Mouse (Mus musculus): ENCODE data around the gene Gm5797. TPM values are rescaled to one million over a fixed set of nuclear protein-coding genes. Genes with fewer than 3 reads are reported as not detected.
"Not testable (repeated sequence)": the region's sequence is repeated elsewhere in the genome, so short reads cannot be mapped to it uniquely, and the experiment has no call there.

The Gm5797 gene
- total RNA-seq (2014; rRNA removed) (not detected in 2 replicates), polyA plus RNA-seq (2015; fragmentation: Nextera tagmentation; extraction: Ambion mirVana) (not detected in 2 replicates)

- not testable (repeated sequence) for H3K27me3 ChIP-seq (ENCODE audit: insufficient read depth, low read length); H3K4me2 ChIP-seq (ENCODE audit: low read depth, low read length, poor library complexity, severe bottlenecking); H3K36me3 ChIP-seq (ENCODE audit: insufficient read depth, low read length); H3K27ac ChIP-seq (ENCODE audit: low read depth, low read length); H3K9me3 ChIP-seq (ENCODE audit: low read length); DNase-seq (ENCODE audit: low spot score); H3K4me3 ChIP-seq (ENCODE audit: low read depth, low read length); H3K9ac ChIP-seq (replicated peaks; ENCODE audit: low read length, poor library complexity, severe bottlenecking); H3K4me1 ChIP-seq (ENCODE audit: insufficient read depth, low read length); ATAC-seq (ENCODE audit: low FRiP score)
- no CpG with 5 or more reads among the region's 1 CpGs for WGBS
These were observed at the start of gene Gm5797 for GRCm38 (mm10) chr14:7332295-7332694. TSS of gene Gm5797 (minus strand) at chr14:7332395.

DNA sequence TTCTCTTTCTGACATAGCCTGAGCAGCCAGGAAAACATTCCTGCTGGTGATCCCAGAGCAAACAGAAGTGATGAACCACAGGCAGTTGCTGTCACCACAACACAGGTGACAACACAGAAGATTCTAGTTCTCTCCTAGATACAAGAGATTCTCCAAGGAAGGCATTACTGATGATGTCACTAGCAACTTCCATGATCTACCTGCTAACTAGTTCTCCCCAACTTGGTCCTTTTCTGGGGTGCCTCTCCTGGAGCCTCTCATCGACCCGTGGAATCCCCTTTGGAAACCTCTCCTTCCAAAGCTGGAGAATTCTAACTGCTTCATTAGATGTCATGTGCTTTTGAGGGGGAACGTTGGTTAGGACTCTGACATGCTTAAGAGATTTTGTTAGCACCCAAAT is 32.8 kb upstream of the Gm5797 start, which contains the start of gene Gm8374:
Gene Gm8374, minus strand, starts transcription at position 101 of the 400 bp plus-strand sequence.
- not testable (repeated sequence) for H3K27me3 ChIP-seq (ENCODE audit: insufficient read depth, low read length); H3K9ac ChIP-seq (replicated peaks; ENCODE audit: low read length, poor library complexity, severe bottlenecking); H3K36me3 ChIP-seq (ENCODE audit: insufficient read depth, low read length); ATAC-seq (ENCODE audit: low FRiP score); H3K9me3 ChIP-seq (ENCODE audit: low read length); H3K4me2 ChIP-seq (ENCODE audit: low read depth, low read length, poor library complexity, severe bottlenecking); DNase-seq (ENCODE audit: low spot score); H3K4me1 ChIP-seq (ENCODE audit: insufficient read depth, low read length); H3K27ac ChIP-seq (ENCODE audit: low read depth, low read length); H3K4me3 ChIP-seq (ENCODE audit: low read depth, low read length)
- 83% methylated on average over 3 of the region's 3 CpGs for WGBS

- peak overlapping the region; percentile 61 for H3K9ac ChIP-seq (replicated peaks; ENCODE audit: low read length, poor library complexity, severe bottlenecking)
- TF ChIP-seq CTCF (IDR thresholded peaks at IDR 0.05): peak; percentile 46
- H3K27ac ChIP-seq (ENCODE audit: low read depth, low read length): peak overlapping the region; percentile 62; the same call in 1 of the 2 replicates
- 0% methylated on average over 10 of the region's 19 CpGs for WGBS
- not testable (repeated sequence) for H3K9me3 ChIP-seq (ENCODE audit: low read length); H3K36me3 ChIP-seq (ENCODE audit: insufficient read depth, low read length); ATAC-seq (ENCODE audit: low FRiP score); H3K27me3 ChIP-seq (ENCODE audit: insufficient read depth, low read length); H3K4me1 ChIP-seq (ENCODE audit: insufficient read depth, low read length)
- peak overlapping the region; percentile 50 for H3K4me3 ChIP-seq (ENCODE audit: low read depth, low read length)
- DNase-seq (ENCODE audit: low spot score): peak; percentile 49
- peak overlapping the region; percentile 45; the same call in 1 of the 2 replicates for H3K4me2 ChIP-seq (ENCODE audit: low read depth, low read length, poor library complexity, severe bottlenecking)
These were observed 17.1 kb downstream of the Gm5797 start for GRCm38 (mm10) chr14:7315093-7315492.

GRCm38 (mm10) chr14:7314661-7315060 is 17.5 kb downstream of the Gm5797 start, which contains the start of gene Gm3739:
TSS of gene Gm3739 (minus strand) at chr14:7315049.
- 0% methylated on average over 1 of the region's 35 CpGs for WGBS
- ATAC-seq (ENCODE audit: low FRiP score); DNase-seq (ENCODE audit: low spot score); H3K27me3 ChIP-seq (ENCODE audit: insufficient read depth, low read length); H3K9me3 ChIP-seq (ENCODE audit: low read length); H3K4me1 ChIP-seq (ENCODE audit: insufficient read depth, low read length); H3K36me3 ChIP-seq (ENCODE audit: insufficient read depth, low read length): not testable (repeated sequence)
- H3K4me3 ChIP-seq (ENCODE audit: low read depth, low read length): peak within 1 kb of the TSS; percentile 50
- peak within 1 kb of the TSS; percentile 61 for H3K9ac ChIP-seq (replicated peaks; ENCODE audit: low read length, poor library complexity, severe bottlenecking)
- peak within 1 kb of the TSS; percentile 62; the same call in 1 of the 2 replicates for H3K27ac ChIP-seq (ENCODE audit: low read depth, low read length)
- peak within 1 kb of the TSS; percentile 45; the same call in 1 of the 2 replicates for H3K4me2 ChIP-seq (ENCODE audit: low read depth, low read length, poor library complexity, severe bottlenecking)

Other genes with a start within 250 kb of the Gm5797 start
- 5.9 and 10.6 TPM in 2 replicates for gene Gm3696, start 231.8 kb downstream of the Gm5797 start, total RNA-seq (2014; rRNA removed)
- gene Gm3696, start 231.8 kb downstream of the Gm5797 start, polyA plus RNA-seq (2015; fragmentation: Nextera tagmentation; extraction: Ambion mirVana): 7.7 and 8.3 TPM in 2 replicates
- gene Gm6676, start 207.0 kb downstream of the Gm5797 start, total RNA-seq (2014; rRNA removed): not detected in 2 replicates
- not detected in 2 replicates for gene Gm6676, start 207.0 kb downstream of the Gm5797 start, polyA plus RNA-seq (2015; fragmentation: Nextera tagmentation; extraction: Ambion mirVana)
- gene Gm3512, start 157.9 kb downstream of the Gm5797 start, total RNA-seq (2014; rRNA removed): 6.8 and 9.6 TPM in 2 replicates
- gene Gm3512, start 157.9 kb downstream of the Gm5797 start, polyA plus RNA-seq (2015; fragmentation: Nextera tagmentation; extraction: Ambion mirVana): 10.6 and 10.8 TPM in 2 replicates
- gene Gm16434, start 137.9 kb downstream of the Gm5797 start, total RNA-seq (2014; rRNA removed): not detected in 2 replicates
- not detected in 2 replicates for gene Gm16434, start 137.9 kb downstream of the Gm5797 start, polyA plus RNA-seq (2015; fragmentation: Nextera tagmentation; extraction: Ambion mirVana)
- not detected in 2 replicates for gene Gm3727, start 67.7 kb downstream of the Gm5797 start, total RNA-seq (2014; rRNA removed)
- gene Gm3727, start 67.7 kb downstream of the Gm5797 start, polyA plus RNA-seq (2015; fragmentation: Nextera tagmentation; extraction: Ambion mirVana): not detected in 2 replicates
- gene Gm3739, start 17.3 kb downstream of the Gm5797 start, total RNA-seq (2014; rRNA removed): 6.8 and 10.4 TPM in 2 replicates
- 9.0 and 10.4 TPM in 2 replicates for gene Gm3739, start 17.3 kb downstream of the Gm5797 start, polyA plus RNA-seq (2015; fragmentation: Nextera tagmentation; extraction: Ambion mirVana)
- gene Gm8374, start 32.7 kb upstream of the Gm5797 start, total RNA-seq (2014; rRNA removed): not detected in 2 replicates
- gene Gm8374, start 32.7 kb upstream of the Gm5797 start, polyA plus RNA-seq (2015; fragmentation: Nextera tagmentation; extraction: Ambion mirVana): not detected in 2 replicates
- gene Gm3755, start 118.5 kb upstream of the Gm5797 start, total RNA-seq (2014; rRNA removed): not detected in 2 replicates
- gene Gm3755, start 118.5 kb upstream of the Gm5797 start, polyA plus RNA-seq (2015; fragmentation: Nextera tagmentation; extraction: Ambion mirVana): not detected in 2 replicates
- gene Gm3752, start 151.4 kb upstream of the Gm5797 start, total RNA-seq (2014; rRNA removed): 7.1 and 9.8 TPM in 2 replicates
- 22.1 and 22.2 TPM in 2 replicates for gene Gm3752, start 151.4 kb upstream of the Gm5797 start, polyA plus RNA-seq (2015; fragmentation: Nextera tagmentation; extraction: Ambion mirVana)
- gene Gm3558, start 236.2 kb upstream of the Gm5797 start, total RNA-seq (2014; rRNA removed): 2.9 and 4.1 TPM in 2 replicates
- gene Gm3558, start 236.2 kb upstream of the Gm5797 start, polyA plus RNA-seq (2015; fragmentation: Nextera tagmentation; extraction: Ambion mirVana): 6.1 and 7.5 TPM in 2 replicates